Mouse (Mus musculus) stomach, embryonic 16.5 days (tissue): ENCODE measurements around the gene Nr2c2. TPM values are rescaled to one million over a fixed set of nuclear protein-coding genes. Genes with fewer than 3 reads are reported as not detected.

Source experiments
- ATAC-seq: fragments of 200-750 bp; cut with Nextera tagmentation; 2 replicates; pipeline ENCODE4 v1.8.0; 2017; ENCODE audit warnings: moderate number of reproducible peaks, moderate TSS enrichment; ENCODE audit not compliant: insufficient read depth, low FRiP score
- H3K27ac ChIP-seq: fragments of 300-500 bp; sonication (generic); 2 replicates; pipeline ENCODE4 v1.5.1; 2014; ENCODE audit warnings: low read length
- H3K27me3 ChIP-seq: fragments of 300-500 bp; sonication (generic); 2 replicates; pipeline ENCODE4 v1.6.1; 2014; ENCODE audit warnings: low read length, control low read depth, mixed read lengths; ENCODE audit not compliant: control insufficient read depth, insufficient read depth
- H3K36me3 ChIP-seq: fragments of 300-500 bp; sonication (generic); 2 replicates; pipeline ENCODE4 v1.6.1; 2014; ENCODE audit warnings: low read length; ENCODE audit not compliant: control insufficient read depth, insufficient read depth
- H3K4me1 ChIP-seq: fragments of 300-500 bp; sonication (generic); 2 replicates; pipeline ENCODE4 v1.6.1; 2014; ENCODE audit warnings: low read length, control low read depth, mixed read lengths; ENCODE audit not compliant: control insufficient read depth, insufficient read depth
- H3K4me2 ChIP-seq: fragments of 300-500 bp; sonication (generic); 2 replicates; pipeline ENCODE4 v1.6.1; 2014; ENCODE audit warnings: low read depth, low read length, mixed read lengths
- H3K4me3 ChIP-seq: fragments of 300-500 bp; sonication (generic); replicated peaks from 2 replicates; pipeline ENCODE4 v1.5.1; 2014; ENCODE audit warnings: mild to moderate bottlenecking, low read length
- H3K9ac ChIP-seq: fragments of 300-500 bp; sonication (generic); 2 replicates; pipeline ENCODE4 v1.6.1; 2014; ENCODE audit warnings: low read length
- H3K9me3 ChIP-seq: fragments of 300-500 bp; sonication (generic); replicated peaks from 2 replicates; pipeline ENCODE4 v1.6.1; 2016; ENCODE audit warnings: low read length, control low read depth; ENCODE audit not compliant: control insufficient read depth
- WGBS: fragments of 180-500 bp; shearing (Covaris S2); extraction: QIAGEN DNeasy Blood & Tissue Kit; methylation state at CpG from one replicate; pipeline ENCODE4 v1.1.7; 2014; 5-methylcytosine and 5-hydroxymethylcytosine counted together
- polyA plus RNA-seq: library from polyadenylated mRNA; unstranded; fragments of >200 nt; fragmentation: Nextera tagmentation; extraction: Ambion mirVana; gene quantifications from 2 replicates; pipeline ENCODE4 v1.2.1, GENCODE M21; 2015

Gene Nr2c2
- polyA plus RNA-seq, 1 experiment from 2014 or later: 14.7 TPM

GRCm38 (mm10) chr6:92219445-92219844 is 128.3 kb downstream of the Nr2c2 start:
- Histone ChIP-seq H3K27me3 (no peaks in the 10 kb centered on the region), H3K9me3 (no peaks in the 10 kb centered on the region), H3K9ac (no peak overlapping the region), H3K36me3 (no peaks in the 10 kb centered on the region), H3K27ac (no peak overlapping the region), H3K4me2 (no peak overlapping the region), H3K4me1 (no peaks in the 10 kb centered on the region), H3K4me3 (no peak overlapping the region)
- peak; percentile 42; the same call in 1 of the 2 replicates for ATAC-seq
- 32% methylated on average over 3 of the region's 3 CpGs for WGBS

- no peaks in the 10 kb centered on the region for H3K36me3 ChIP-seq
- no peak overlapping the region for H3K4me3 ChIP-seq
- H3K27ac ChIP-seq: no peak overlapping the region
- WGBS: 72% methylated on average over 6 of the region's 6 CpGs
- H3K9me3 ChIP-seq: no peaks in the 10 kb centered on the region
- no peaks in the 10 kb centered on the region for H3K27me3 ChIP-seq
- H3K4me1 ChIP-seq: no peaks in the 10 kb centered on the region
- no peak overlapping the region for H3K9ac ChIP-seq
- ATAC-seq: no peak
- no peak overlapping the region for H3K4me2 ChIP-seq
These were observed 130.4 kb downstream of the Nr2c2 start for GRCm38 (mm10) chr6:92221604-92222003.

- WGBS: 71% methylated on average over 3 of the region's 3 CpGs
- Histone ChIP-seq H3K4me2 (no peak overlapping the region), H3K36me3 (no peaks in the 10 kb centered on the region), H3K27ac (no peak overlapping the region), H3K9ac (no peak overlapping the region), H3K4me3 (no peak overlapping the region), H3K4me1 (no peaks in the 10 kb centered on the region), H3K9me3 (no peaks in the 10 kb centered on the region), H3K27me3 (no peaks in the 10 kb centered on the region)
- no peak for ATAC-seq
These were observed 130.8 kb downstream of the Nr2c2 start for GRCm38 (mm10) chr6:92222021-92222420.

Other genes starting within 250 kb of the Nr2c2 start
- gene Ccdc174, start 213.3 kb upstream of the Nr2c2 start, polyA plus RNA-seq: 28.2 TPM in 2 replicates
- gene 4930590J08Rik, start 188.6 kb upstream of the Nr2c2 start, polyA plus RNA-seq: 0.19 and 0.24 TPM in 2 replicates
- 8.1 and 8.2 TPM in 2 replicates for gene Fgd5, start 112.5 kb upstream of the Nr2c2 start, polyA plus RNA-seq
- 81.3 and 89.8 TPM in 2 replicates for gene Mrps25, start 92.6 kb downstream of the Nr2c2 start, polyA plus RNA-seq
- 23.8 and 24.4 TPM in 2 replicates for gene Rbsn, start 123.5 kb downstream of the Nr2c2 start, polyA plus RNA-seq
- gene Trh, start 153.3 kb downstream of the Nr2c2 start, polyA plus RNA-seq: 0.81 and 0.84 TPM in 2 replicates